Mouse (Mus musculus) midbrain, embryonic 16.5 days (tissue): ENCODE measurements at regions not wholly inside any gene's neighbourhood (a gene's known extent, or its start where the extent isn't known, plus 50 kb on each side); places are given as distances from the start of the nearest gene placed in this dataset.
"Not testable (repeated sequence)": the region's sequence is repeated elsewhere in the genome, so short reads cannot be mapped to it uniquely, and the experiment has no call there.

Experiments
- ATAC-seq: fragments of 200-750 bp; cut with Nextera tagmentation; 2 replicates; pipeline ENCODE4 v1.8.0; 2017; ENCODE audit warnings: moderate TSS enrichment
- H3K27ac ChIP-seq: fragments of 300-500 bp; sonication (generic); 2 replicates; pipeline ENCODE4 v1.5.1; 2014; ENCODE audit warnings: mild to moderate bottlenecking, low read length, mixed read lengths
- H3K27me3 ChIP-seq: fragments of 300-500 bp; sonication (generic); 2 replicates; pipeline ENCODE4 v1.6.1; 2014; ENCODE audit warnings: low read depth, low read length, mixed read lengths; ENCODE audit not compliant: control insufficient read depth, insufficient read depth
- H3K36me3 ChIP-seq: fragments of 300-500 bp; sonication (generic); 2 replicates; pipeline ENCODE4 v1.6.1; 2014; ENCODE audit warnings: mild to moderate bottlenecking, low read length, moderate library complexity, mixed read lengths; ENCODE audit not compliant: control insufficient read depth, insufficient read depth
- H3K4me1 ChIP-seq: fragments of 300-500 bp; sonication (generic); 2 replicates; pipeline ENCODE4 v1.6.1; 2014; ENCODE audit warnings: mild to moderate bottlenecking, low read length, mixed read lengths; ENCODE audit not compliant: control insufficient read depth, insufficient read depth
- H3K4me2 ChIP-seq: fragments of 300-500 bp; sonication (generic); 2 replicates; pipeline ENCODE4 v1.6.1; 2014; ENCODE audit warnings: mild to moderate bottlenecking, low read length, mixed read lengths
- H3K4me3 ChIP-seq: fragments of 300-500 bp; sonication (generic); 2 replicates; pipeline ENCODE4 v1.5.1; 2014; ENCODE audit warnings: low read depth, mild to moderate bottlenecking, low read length, moderate library complexity, mixed read lengths
- H3K9ac ChIP-seq: fragments of 300-500 bp; sonication (generic); 2 replicates; pipeline ENCODE4 v1.6.1; 2014; ENCODE audit warnings: low read depth, low read length, mixed read lengths
- H3K9me3 ChIP-seq: fragments of 300-500 bp; sonication (generic); replicated peaks from 2 replicates; pipeline ENCODE4 v1.6.1; 2014; ENCODE audit warnings: mild to moderate bottlenecking, low read length, mixed read lengths; ENCODE audit not compliant: control insufficient read depth, poor library complexity, severe bottlenecking
- WGBS: fragments of 180-500 bp; shearing (Covaris S2); extraction: QIAGEN DNeasy Blood & Tissue Kit; methylation state at CpG from one replicate; pipeline ENCODE4 v1.1.7; 2014; 5-methylcytosine and 5-hydroxymethylcytosine counted together

DNA sequence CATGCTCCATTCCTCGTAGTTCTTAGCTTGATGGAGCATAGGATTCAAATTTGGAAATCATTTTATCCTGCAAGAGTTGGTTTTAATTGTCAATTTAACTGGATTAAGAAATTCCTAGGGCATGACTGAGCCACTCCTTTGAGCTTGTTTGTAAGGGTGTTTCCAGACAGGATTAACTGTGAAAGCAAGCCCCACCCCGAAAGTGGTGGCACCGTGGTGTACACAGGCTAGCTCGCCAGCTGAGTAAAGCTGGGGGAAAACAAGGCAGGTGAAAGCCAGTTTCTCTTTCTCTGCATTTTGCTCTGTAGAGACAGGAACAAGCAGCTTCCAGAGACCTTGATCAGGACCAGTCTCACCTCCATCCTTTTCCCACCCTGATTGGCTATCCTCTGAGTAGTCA, 103.5 kb downstream of the Arrdc3 start:
- H3K27ac ChIP-seq, result no peak overlapping the region
- WGBS, result 11% methylated on average over 4 of the region's 4 CpGs
- H3K4me1 ChIP-seq, result no peaks in the 10 kb centered on the region
- ATAC-seq, result no peak
- H3K27me3 ChIP-seq, result no peaks in the 10 kb centered on the region
- no peaks in the 10 kb centered on the region for H3K36me3 ChIP-seq
- no peak overlapping the region for H3K9ac ChIP-seq
- H3K4me2 ChIP-seq, result no peak overlapping the region
- no peak overlapping the region for H3K4me3 ChIP-seq
- H3K9me3 ChIP-seq, result no peaks in the 10 kb centered on the region

- Histone ChIP-seq H3K9me3 (no peaks in the 10 kb centered on the region), H3K27ac (no peak overlapping the region), H3K9ac (no peak overlapping the region), H3K4me2 (no peak overlapping the region), H3K27me3 (no peaks in the 10 kb centered on the region), H3K36me3 (no peaks in the 10 kb centered on the region), H3K4me1 (no peaks in the 10 kb centered on the region), H3K4me3 (no peak overlapping the region)
- no peak for ATAC-seq
- WGBS, result 79% methylated on average over 5 of the region's 5 CpGs
Observed at GRCm38 (mm10) chr13:80989756-80990155, 106.6 kb downstream of the Arrdc3 start.

DNA sequence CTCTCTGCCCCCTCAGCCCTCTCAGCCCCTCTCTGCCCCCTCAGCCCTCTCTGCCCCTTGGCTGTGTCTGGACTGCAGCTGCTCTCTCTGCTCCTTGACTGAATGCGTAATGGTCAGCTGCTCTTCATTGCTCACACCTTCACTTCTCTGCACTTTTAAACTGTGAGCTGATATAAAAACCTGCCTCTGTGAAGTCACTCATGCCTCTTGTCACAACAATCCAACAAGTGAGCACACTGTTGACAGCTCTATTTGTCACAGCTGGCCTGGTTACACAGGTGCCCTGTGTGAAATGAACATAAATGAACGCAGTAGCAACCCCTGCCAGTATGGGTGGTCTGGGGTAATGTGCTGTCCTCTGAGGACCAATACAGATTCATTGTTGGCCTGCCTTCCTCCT, 109.2 kb downstream of the Arrdc3 start:
- no peaks in the 10 kb centered on the region for H3K27me3 ChIP-seq
- H3K4me1 ChIP-seq, result no peaks in the 10 kb centered on the region
- WGBS, result 74% methylated on average over 2 of the region's 2 CpGs
- ATAC-seq, result no peak
- H3K4me3 ChIP-seq, result no peak overlapping the region
- no peak overlapping the region for H3K4me2 ChIP-seq
- no peak overlapping the region for H3K9ac ChIP-seq
- H3K36me3 ChIP-seq, result no peaks in the 10 kb centered on the region
- H3K27ac ChIP-seq, result no peak overlapping the region
- no peaks in the 10 kb centered on the region for H3K9me3 ChIP-seq

- H3K4me1 ChIP-seq, result no peaks in the 10 kb centered on the region
- no peak overlapping the region for H3K27ac ChIP-seq
- 51% methylated on average over 5 of the region's 5 CpGs for WGBS
- no peaks in the 10 kb centered on the region for H3K36me3 ChIP-seq
- no peak for ATAC-seq
- no peaks in the 10 kb centered on the region for H3K27me3 ChIP-seq
- H3K9ac ChIP-seq, result no peak overlapping the region
- no peak overlapping the region for H3K4me2 ChIP-seq
- H3K9me3 ChIP-seq, result no peaks in the 10 kb centered on the region
- H3K4me3 ChIP-seq, result no peak overlapping the region
Observed at GRCm38 (mm10) chr13:81008864-81009766, 125.9 kb downstream of the Arrdc3 start.

- Histone ChIP-seq H3K4me2 (no peak overlapping the region), H3K27me3 (no peaks in the 10 kb centered on the region), H3K27ac (no peak overlapping the region), H3K36me3 (no peaks in the 10 kb centered on the region), H3K4me1 (no peaks in the 10 kb centered on the region), H3K9ac (no peak overlapping the region), H3K4me3 (no peak overlapping the region), H3K9me3 (no peaks in the 10 kb centered on the region)
- ATAC-seq, result no peak
- 86% methylated on average over 1 of the region's 1 CpGs for WGBS
Observed at GRCm38 (mm10) chr13:81013953-81014352, 130.8 kb downstream of the Arrdc3 start.

GRCm38 (mm10) chr13:81020106-81020747, 137.0 kb downstream of the Arrdc3 start:
- ATAC-seq, result no peak
- H3K36me3 ChIP-seq, result no peaks in the 10 kb centered on the region
- 77% methylated on average over 3 of the region's 3 CpGs for WGBS

DNA sequence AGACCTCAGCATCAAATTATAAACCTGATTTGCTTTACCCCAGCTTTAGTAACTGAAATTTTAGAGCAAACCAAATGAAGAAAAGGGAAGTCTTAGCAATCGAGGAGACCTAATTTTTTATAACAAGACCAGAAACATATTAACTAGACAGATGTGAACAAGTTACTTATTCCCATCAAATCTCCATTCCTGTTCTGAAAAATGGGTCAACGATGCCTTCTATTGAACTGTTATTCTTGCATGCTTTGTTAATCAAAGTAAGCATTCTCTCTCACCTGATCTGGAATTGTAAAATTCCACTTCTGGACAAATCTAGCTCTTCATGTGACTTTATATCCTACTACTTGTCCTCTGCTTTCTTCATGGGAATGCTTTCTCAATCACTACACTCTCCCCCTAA, 137.6 kb downstream of the Arrdc3 start:
- Histone ChIP-seq H3K4me2 (no peak overlapping the region), H3K27ac (no peak overlapping the region), H3K9ac (no peak overlapping the region), H3K36me3 (no peaks in the 10 kb centered on the region), H3K9me3 (no peaks in the 10 kb centered on the region), H3K27me3 (no peaks in the 10 kb centered on the region), H3K4me3 (no peak overlapping the region), H3K4me1 (no peaks in the 10 kb centered on the region)
- WGBS, result 88% methylated on average over 2 of the region's 2 CpGs
- ATAC-seq, result no peak

More at GRCm38 (mm10) chr13:81020106-81020747, 137.0 kb downstream of the Arrdc3 start:
- no peak overlapping the region for H3K27ac ChIP-seq
- H3K4me1 ChIP-seq, result no peaks in the 10 kb centered on the region
- no peak overlapping the region for H3K4me2 ChIP-seq
- no peak overlapping the region for H3K9ac ChIP-seq
- no peaks in the 10 kb centered on the region for H3K9me3 ChIP-seq
- no peaks in the 10 kb centered on the region for H3K27me3 ChIP-seq
- no peak overlapping the region for H3K4me3 ChIP-seq

DNA sequence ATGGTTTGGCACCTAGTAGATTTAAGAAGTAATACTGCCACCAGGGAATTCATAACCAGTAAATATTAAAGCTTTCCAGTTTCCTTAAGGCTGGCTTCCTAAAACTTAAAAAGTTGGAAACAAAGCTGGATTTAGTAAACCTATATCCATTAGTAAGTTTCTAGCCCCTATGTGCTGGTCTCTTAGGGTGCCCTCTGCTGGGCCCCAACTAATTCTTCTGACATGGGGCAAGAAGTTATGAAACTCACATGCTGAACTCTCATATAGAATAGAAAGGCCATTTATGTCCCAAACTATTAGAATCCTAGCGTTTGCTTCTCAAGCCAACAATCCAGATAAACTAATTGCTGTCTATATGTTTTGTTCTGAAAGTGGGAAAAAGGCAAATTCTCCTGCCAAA, 139.2 kb downstream of the Arrdc3 start:
- no peaks in the 10 kb centered on the region for H3K9me3 ChIP-seq
- H3K4me2 ChIP-seq, result no peak overlapping the region
- H3K4me1 ChIP-seq, result no peaks in the 10 kb centered on the region
- no peaks in the 10 kb centered on the region for H3K27me3 ChIP-seq
- no peak for ATAC-seq
- H3K9ac ChIP-seq, result no peak overlapping the region
- H3K36me3 ChIP-seq, result no peaks in the 10 kb centered on the region
- no peak overlapping the region for H3K27ac ChIP-seq
- 89% methylated on average over 1 of the region's 1 CpGs for WGBS
- no peak overlapping the region for H3K4me3 ChIP-seq

- H3K27me3 ChIP-seq, H3K4me2 ChIP-seq, H3K9ac ChIP-seq, H3K27ac ChIP-seq, H3K9me3 ChIP-seq, H3K36me3 ChIP-seq, H3K4me3 ChIP-seq, ATAC-seq, H3K4me1 ChIP-seq: not testable (repeated sequence)
- WGBS, result 98% methylated on average over 12 of the region's 14 CpGs
Observed at GRCm38 (mm10) chr13:81025241-81025760, 142.1 kb downstream of the Arrdc3 start.
